Mouse (Mus musculus): ENCODE data around the gene Sufu.

DNA sequence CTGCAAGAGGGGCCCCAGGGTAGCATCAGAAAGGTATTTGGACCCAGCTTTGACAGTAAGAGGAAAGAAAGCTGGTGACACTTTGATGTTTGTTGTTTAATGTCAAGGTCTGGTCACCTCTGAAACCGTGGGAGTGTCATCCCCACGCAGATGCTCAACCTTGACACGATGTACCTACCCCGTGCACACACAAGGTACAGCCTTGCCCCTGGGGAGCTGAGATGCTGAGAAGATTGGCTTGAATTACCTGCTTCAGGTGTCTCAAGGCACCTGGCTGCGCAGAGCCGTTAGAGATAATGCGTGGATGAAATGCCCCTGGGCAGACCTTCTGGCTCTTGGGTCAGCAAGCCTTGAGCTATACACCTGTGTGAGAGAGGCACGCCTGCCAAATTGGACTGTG lies 17.8 kb downstream of the Sufu start:
- no peak for TF ChIP-seq POLR2A (IDR thresholded peaks at IDR 0.05; ENCODE audit: insufficient read depth, low read depth, low read length)
- no peak for TF ChIP-seq CTCF (IDR thresholded peaks at IDR 0.05)

Measured in heart, adult 2 months (tissue).